Comparison of ENCODE assay signal across 8 mouse cellular contexts in genomic region chr1:73962668-73963371, GRCm38 (mm10).
DNase-seq lines count a peak whose midpoint lies in the region; ATAC-seq and TF ChIP-seq lines count a peak whose summit lies in the region.

No protein-coding gene starts in this region.

- ATAC-seq in intestine, embryonic 16.5 days, result peak; percentile 87
- ATAC-seq in liver, embryonic 11.5 days (replicated peaks; ENCODE audit: low FRiP score), result peak; percentile 67
- no peak for ATAC-seq in erythroid progenitor cell, adult 5-6 weeks (replicated peaks; ENCODE audit: low FRiP score, poor library complexity, severe bottlenecking)

- peak overlapping the region; percentile 14 for H3ac ChIP-seq in myocyte (ENCODE audit: control insufficient read depth, insufficient read length)

- peak overlapping the region; percentile 63 for H3K9ac ChIP-seq in intestine, embryonic 16.5 days (ENCODE audit: low read depth, low read length)
- peak overlapping the region; percentile 34; the same call in 1 of the 2 replicates for H3K9ac ChIP-seq in liver, embryonic 11.5 days (ENCODE audit: low read depth, low read length)

- H3K4me2 ChIP-seq in intestine, embryonic 16.5 days (ENCODE audit: low read depth, low read length), result peak overlapping the region; percentile 70
- H3K4me2 ChIP-seq in liver, embryonic 11.5 days, result peak overlapping the region; percentile 34; the same call in 1 of the 2 replicates
- H3K4me2 ChIP-seq in myocyte (ENCODE audit: low read depth), result peak overlapping the region; percentile 93

- H3K27ac ChIP-seq in intestine, embryonic 16.5 days (ENCODE audit: low read length), result peak overlapping the region; percentile 94
- peak overlapping the region; percentile 45; the same call in 1 of the 2 replicates for H3K27ac ChIP-seq in liver, embryonic 11.5 days (ENCODE audit: low read depth, low read length)

- H3K79me2 ChIP-seq in myocyte (ENCODE audit: control insufficient read depth, insufficient read depth), result peaks cover 58% of the 10 kb centered on the region

- no peaks in the 10 kb centered on the region for H3K36me3 ChIP-seq in intestine, embryonic 16.5 days (ENCODE audit: control insufficient read depth, insufficient read depth, low read length)
- no peaks in the 10 kb centered on the region for H3K36me3 ChIP-seq in liver, embryonic 11.5 days (ENCODE audit: control insufficient read depth, insufficient read depth, low read length)
- peaks cover 7% of the 10 kb centered on the region for H3K36me3 ChIP-seq in myocyte (ENCODE audit: control insufficient read depth, insufficient read depth)

- peak; percentile 38 for TF ChIP-seq POLR2A in myocyte (IDR thresholded peaks at IDR 0.05; ENCODE audit: insufficient read length, low read depth)

- WGBS in intestine, embryonic 16.5 days, result 7% methylated on average over 12 of the region's 12 CpGs
- 16% methylated on average over 12 of the region's 12 CpGs for WGBS in liver, embryonic 11.5 days

- peak overlapping the region; percentile 45 for H3K4me3 ChIP-seq in intestine, embryonic 16.5 days (ENCODE audit: low read length)
- H3K4me3 ChIP-seq in liver, embryonic 11.5 days (ENCODE audit: low read depth, low read length), result no peak overlapping the region
- peak overlapping the region; percentile 43 for H3K4me3 ChIP-seq in myocyte

- H3K9me3 ChIP-seq in intestine, embryonic 16.5 days (ENCODE audit: control insufficient read depth, low read length), result no peaks in the 10 kb centered on the region
- H3K9me3 ChIP-seq in liver, embryonic 11.5 days (ENCODE audit: control insufficient read depth, low read length), result no peaks in the 10 kb centered on the region

- DNase-seq in cerebellum, postnatal 25 days, result peak; percentile 19 to 30
- DNase-seq in cerebellum, adult 8-10 months, result no peak
- DNase-seq in embryo, embryonic 11 days, result peak; percentile 84
- DNase-seq in heart, adult 11 months, result peak; percentile 100
- peak; percentile 51 for DNase-seq in liver, embryonic 11.5 days (ENCODE audit: low spot score)

- peaks cover 41% of the 10 kb centered on the region for H3K4me1 ChIP-seq in intestine, embryonic 16.5 days (ENCODE audit: control insufficient read depth, insufficient read depth, low read length)
- peaks cover 13% of the 10 kb centered on the region for H3K4me1 ChIP-seq in liver, embryonic 11.5 days (replicated peaks; ENCODE audit: control insufficient read depth, insufficient read depth, low read length)

- no peaks in the 10 kb centered on the region for H3K27me3 ChIP-seq in intestine, embryonic 16.5 days (replicated peaks; ENCODE audit: control insufficient read depth, insufficient read depth, low read length)
- H3K27me3 ChIP-seq in liver, embryonic 11.5 days (replicated peaks; ENCODE audit: control insufficient read depth, insufficient read depth, low read length), result no peaks in the 10 kb centered on the region
- no peaks in the 10 kb centered on the region for H3K27me3 ChIP-seq in myocyte (ENCODE audit: control insufficient read depth, insufficient read depth, insufficient read length)

TF ChIP-seq in myocyte, 11 proteins besides CTCF, POLR2A, EP300 and RAD21:
- no peak for TF ChIP-seq MAX (IDR thresholded peaks at IDR 0.05; ENCODE audit: low read depth)
- no peak for TF ChIP-seq TCF3 (IDR thresholded peaks at IDR 0.05; ENCODE audit: insufficient read length, low read depth)
- no peak for TF ChIP-seq USF1 (IDR thresholded peaks at IDR 0.05; ENCODE audit: low read depth)
- TF ChIP-seq CEBPB (IDR thresholded peaks at IDR 0.05; ENCODE audit: insufficient read depth, poor library complexity, severe bottlenecking), result no peak
- TF ChIP-seq MYOG (IDR thresholded peaks at IDR 0.05; ENCODE audit: control insufficient read depth in 1 of 3, insufficient read depth in 1 of 3, insufficient read length in 2 of 3, low read depth in 2 of 3), result peak in 2 of 3 experiments; percentile 29 to 76
- peak in 2 of 3 experiments; percentile 5 to 60 for TF ChIP-seq MYOD1 (IDR thresholded peaks at IDR 0.05; ENCODE audit: control insufficient read depth in 1 of 3, insufficient read length in 2 of 3, low read depth in 2 of 3)
- no peak for TF ChIP-seq E2F4 (IDR thresholded peaks at IDR 0.05; ENCODE audit: insufficient read depth)
- no peak for TF ChIP-seq TCF12 (IDR thresholded peaks at IDR 0.05; ENCODE audit: insufficient read depth, poor library complexity, severe bottlenecking)
- no peak for TF ChIP-seq REST (IDR thresholded peaks at IDR 0.05; ENCODE audit: insufficient read depth, insufficient read length)
- no peak for TF ChIP-seq SRF (IDR thresholded peaks at IDR 0.05; ENCODE audit: control insufficient read depth, insufficient read length, low read depth)
- peak; percentile 8 for TF ChIP-seq POLR2AphosphoS2 (IDR thresholded peaks at IDR 0.05; ENCODE audit: insufficient read length, low read depth)
TF ChIP-seq in myocyte: peak in this region for 3.

Comparison
In these comparisons a context has a peak if more than half of its experiments do, and no peak if none do; other contexts are left out.
1. H3K4me2 ChIP-seq: peak in every context shown above with its lines; median percentile 93 in myocyte; 70 in intestine, embryonic 16.5 days; 34 in liver, embryonic 11.5 days.